Mouse (Mus musculus): ENCODE data around the gene Mcidas. TPM values are rescaled to one million over a fixed set of nuclear protein-coding genes. Genes with fewer than 3 reads are reported as not detected.

Mcidas gene
- not detected for polyA plus RNA-seq (2012; fragmentation: generic; extraction: Trizol)

DNA sequence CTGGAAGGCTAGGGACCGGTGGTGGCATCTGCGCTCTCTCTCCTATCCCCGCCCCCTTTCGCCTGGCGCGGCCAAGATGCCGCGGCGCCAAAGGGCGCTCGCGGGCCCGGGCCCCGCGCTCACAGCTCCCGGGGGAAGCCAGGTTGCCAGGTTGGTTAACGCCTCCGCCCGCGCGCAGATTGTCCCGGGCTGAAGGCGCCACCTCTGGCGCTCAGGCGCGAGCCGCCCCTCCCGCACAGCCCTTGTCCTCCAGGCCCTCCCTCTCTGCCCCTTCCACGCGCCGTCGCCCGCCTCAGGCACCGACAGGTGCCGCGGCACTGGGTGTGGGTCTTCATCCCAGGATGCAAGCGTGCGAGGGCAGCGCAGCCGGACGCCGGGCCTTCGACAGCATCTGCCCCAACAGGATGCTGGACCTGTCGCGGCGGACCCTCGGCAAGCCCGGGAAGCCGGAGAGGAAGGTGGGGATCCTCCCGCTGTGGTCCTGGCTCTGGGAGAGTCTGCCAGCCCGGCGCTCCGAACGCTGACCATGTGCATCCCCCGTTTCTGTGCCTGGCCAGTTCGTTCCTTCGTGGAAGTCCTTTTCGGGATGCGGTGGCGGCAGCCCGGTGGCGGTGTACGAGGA, at the start of gene Mcidas:
Gene Mcidas, plus strand, starts transcription at position 315 of the 622 bp plus-strand sequence.
- no peaks in the 10 kb centered on the region for H3K79me2 ChIP-seq (ENCODE audit: control insufficient read depth, insufficient read depth)
- no peak within 1 kb of the TSS for H3K4me3 ChIP-seq
- TF ChIP-seq POLR2A (IDR thresholded peaks at IDR 0.05; ENCODE audit: insufficient read length, low read depth) = no peak
- no peaks in the 10 kb centered on the region for H3K36me3 ChIP-seq (ENCODE audit: control insufficient read depth, insufficient read depth)
- H3K4me2 ChIP-seq (ENCODE audit: low read depth) = peak within 1 kb of the TSS; percentile 48
- H3ac ChIP-seq (ENCODE audit: control insufficient read depth, insufficient read length) = no peak within 1 kb of the TSS
- peaks cover 26% of the 10 kb centered on the region for H3K27me3 ChIP-seq (ENCODE audit: control insufficient read depth, insufficient read depth, insufficient read length)

GRCm38 (mm10) chr13:112945312-112945711, 48.3 kb upstream of the Mcidas start:
- H3K79me2 ChIP-seq (ENCODE audit: control insufficient read depth, insufficient read depth) = no peaks in the 10 kb centered on the region
- TF ChIP-seq POLR2AphosphoS2 (IDR thresholded peaks at IDR 0.05; ENCODE audit: insufficient read length, low read depth) (no peak), MAX (IDR thresholded peaks at IDR 0.05; ENCODE audit: low read depth) (no peak), USF1 (IDR thresholded peaks at IDR 0.05; ENCODE audit: low read depth) (no peak), SRF (IDR thresholded peaks at IDR 0.05; ENCODE audit: control insufficient read depth, insufficient read length, low read depth) (no peak), CEBPB (IDR thresholded peaks at IDR 0.05; ENCODE audit: insufficient read depth, poor library complexity, severe bottlenecking) (no peak), TCF3 (IDR thresholded peaks at IDR 0.05; ENCODE audit: insufficient read length, low read depth) (no peak), REST (IDR thresholded peaks at IDR 0.05; ENCODE audit: insufficient read depth, insufficient read length) (no peak), TCF12 (IDR thresholded peaks at IDR 0.05; ENCODE audit: insufficient read depth, poor library complexity, severe bottlenecking) (no peak), POLR2A (IDR thresholded peaks at IDR 0.05; ENCODE audit: insufficient read length, low read depth) (no peak), MYOG (IDR thresholded peaks at IDR 0.05; ENCODE audit: control insufficient read depth in 1 of 3, insufficient read depth in 1 of 3, insufficient read length in 2 of 3, low read depth in 2 of 3) (no peak), E2F4 (IDR thresholded peaks at IDR 0.05; ENCODE audit: insufficient read depth) (no peak), MYOD1 (IDR thresholded peaks at IDR 0.05; ENCODE audit: control insufficient read depth in 1 of 3, insufficient read length in 2 of 3, low read depth in 2 of 3) (no peak)
- no peak overlapping the region for H3K4me2 ChIP-seq (ENCODE audit: low read depth)
- no peak overlapping the region for H3K4me3 ChIP-seq
- H3K36me3 ChIP-seq (ENCODE audit: control insufficient read depth, insufficient read depth) = peaks cover 36% of the 10 kb centered on the region
- no peak overlapping the region for H3ac ChIP-seq (ENCODE audit: control insufficient read depth, insufficient read length)
- H3K27me3 ChIP-seq (ENCODE audit: control insufficient read depth, insufficient read depth, insufficient read length) = no peaks in the 10 kb centered on the region

DNA sequence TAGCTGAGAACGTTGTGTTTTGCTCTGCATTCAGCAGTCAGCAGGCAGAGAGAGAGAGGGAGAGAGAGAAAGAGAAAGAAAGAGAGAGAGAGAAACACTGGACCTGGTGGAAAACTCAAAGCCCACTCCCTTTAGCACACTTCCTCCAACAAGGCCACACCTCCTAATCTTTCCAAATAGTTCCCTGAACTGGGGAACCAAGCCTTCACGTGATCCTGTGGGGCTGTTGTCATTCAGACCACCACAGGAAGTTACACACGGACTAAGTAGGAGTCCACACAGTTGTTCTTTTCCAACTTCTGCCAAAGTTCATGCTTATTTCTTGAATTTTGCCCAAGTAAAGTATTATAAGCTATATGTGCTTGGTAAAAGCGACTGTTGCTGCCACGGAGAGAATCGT, 47.7 kb upstream of the Mcidas start:
- Histone ChIP-seq H3K4me2 (ENCODE audit: low read depth) (no peak overlapping the region), H3ac (ENCODE audit: control insufficient read depth, insufficient read length) (no peak overlapping the region)

GRCm38 (mm10) chr13:112954067-112954466, 39.6 kb upstream of the Mcidas start:
- Histone ChIP-seq H3K27me3 (ENCODE audit: control insufficient read depth, insufficient read depth, insufficient read length) (no peaks in the 10 kb centered on the region), H3ac (ENCODE audit: control insufficient read depth, insufficient read length) (no peak overlapping the region), H3K4me2 (ENCODE audit: low read depth) (no peak overlapping the region), H3K79me2 (ENCODE audit: control insufficient read depth, insufficient read depth) (no peaks in the 10 kb centered on the region), H3K4me3 (no peak overlapping the region), H3K36me3 (ENCODE audit: control insufficient read depth, insufficient read depth) (peaks cover 40% of the 10 kb centered on the region)
- TF ChIP-seq MAX (IDR thresholded peaks at IDR 0.05; ENCODE audit: low read depth) = no peak
- TF ChIP-seq TCF12 (IDR thresholded peaks at IDR 0.05; ENCODE audit: insufficient read depth, poor library complexity, severe bottlenecking) = no peak
- TF ChIP-seq CEBPB (IDR thresholded peaks at IDR 0.05; ENCODE audit: insufficient read depth, poor library complexity, severe bottlenecking) = no peak
- no peak for TF ChIP-seq USF1 (IDR thresholded peaks at IDR 0.05; ENCODE audit: low read depth)
- TF ChIP-seq REST (IDR thresholded peaks at IDR 0.05; ENCODE audit: insufficient read depth, insufficient read length) = no peak
- TF ChIP-seq SRF (IDR thresholded peaks at IDR 0.05; ENCODE audit: control insufficient read depth, insufficient read length, low read depth) = no peak
- no peak for TF ChIP-seq TCF3 (IDR thresholded peaks at IDR 0.05; ENCODE audit: insufficient read length, low read depth)
- TF ChIP-seq MYOG (IDR thresholded peaks at IDR 0.05; ENCODE audit: control insufficient read depth in 1 of 3, insufficient read depth in 1 of 3, insufficient read length in 2 of 3, low read depth in 2 of 3) = no peak
- TF ChIP-seq POLR2AphosphoS2 (IDR thresholded peaks at IDR 0.05; ENCODE audit: insufficient read length, low read depth) = no peak
- TF ChIP-seq MYOD1 (IDR thresholded peaks at IDR 0.05; ENCODE audit: control insufficient read depth in 1 of 3, insufficient read length in 2 of 3, low read depth in 2 of 3) = no peak

More for the DNA sequence above, 47.7 kb upstream of the Mcidas start:
- Histone ChIP-seq H3K36me3 (ENCODE audit: control insufficient read depth, insufficient read depth) (peaks cover 38% of the 10 kb centered on the region), H3K4me3 (no peak overlapping the region), H3K79me2 (ENCODE audit: control insufficient read depth, insufficient read depth) (no peaks in the 10 kb centered on the region), H3K27me3 (ENCODE audit: control insufficient read depth, insufficient read depth, insufficient read length) (no peaks in the 10 kb centered on the region)
- no peak for TF ChIP-seq MYOD1 (IDR thresholded peaks at IDR 0.05; ENCODE audit: control insufficient read depth in 1 of 3, insufficient read length in 2 of 3, low read depth in 2 of 3)
- no peak for TF ChIP-seq POLR2AphosphoS2 (IDR thresholded peaks at IDR 0.05; ENCODE audit: insufficient read length, low read depth)
- TF ChIP-seq MYOG (IDR thresholded peaks at IDR 0.05; ENCODE audit: control insufficient read depth in 1 of 3, insufficient read depth in 1 of 3, insufficient read length in 2 of 3, low read depth in 2 of 3) = no peak
- TF ChIP-seq TCF12 (IDR thresholded peaks at IDR 0.05; ENCODE audit: insufficient read depth, poor library complexity, severe bottlenecking) = no peak
- TF ChIP-seq CEBPB (IDR thresholded peaks at IDR 0.05; ENCODE audit: insufficient read depth, poor library complexity, severe bottlenecking) = no peak
- TF ChIP-seq POLR2A (IDR thresholded peaks at IDR 0.05; ENCODE audit: insufficient read length, low read depth) = no peak
- TF ChIP-seq MAX (IDR thresholded peaks at IDR 0.05; ENCODE audit: low read depth) = no peak
- no peak for TF ChIP-seq REST (IDR thresholded peaks at IDR 0.05; ENCODE audit: insufficient read depth, insufficient read length)
- TF ChIP-seq TCF3 (IDR thresholded peaks at IDR 0.05; ENCODE audit: insufficient read length, low read depth) = no peak
- TF ChIP-seq E2F4 (IDR thresholded peaks at IDR 0.05; ENCODE audit: insufficient read depth) = no peak

DNA sequence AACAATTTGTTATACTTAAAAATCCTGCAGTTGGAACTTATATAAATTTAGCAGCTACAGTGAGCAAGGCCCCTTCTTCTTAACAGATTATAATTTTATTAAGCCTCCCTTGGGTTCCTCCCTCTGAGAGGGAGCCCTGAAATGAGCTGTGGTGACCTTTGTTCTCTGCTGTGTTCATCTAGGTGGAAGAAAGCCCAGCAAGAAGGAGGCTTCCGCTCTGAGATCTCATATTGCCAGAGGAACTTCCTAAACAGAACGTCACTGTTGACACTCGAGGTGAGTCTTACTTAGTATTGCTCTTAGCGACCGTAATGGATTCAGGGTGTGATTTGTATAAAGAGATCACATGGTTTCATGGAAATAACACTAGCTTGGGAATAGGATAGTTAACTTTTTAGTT, 30.6 kb upstream of the Mcidas start:
- Histone ChIP-seq H3K36me3 (ENCODE audit: control insufficient read depth, insufficient read depth) (peaks cover 23% of the 10 kb centered on the region), H3K79me2 (ENCODE audit: control insufficient read depth, insufficient read depth) (no peaks in the 10 kb centered on the region), H3K27me3 (ENCODE audit: control insufficient read depth, insufficient read depth, insufficient read length) (no peaks in the 10 kb centered on the region), H3K4me2 (ENCODE audit: low read depth) (no peak overlapping the region), H3ac (ENCODE audit: control insufficient read depth, insufficient read length) (no peak overlapping the region), H3K4me3 (no peak overlapping the region)
- no peak for TF ChIP-seq MYOG (IDR thresholded peaks at IDR 0.05; ENCODE audit: control insufficient read depth in 1 of 3, insufficient read depth in 1 of 3, insufficient read length in 2 of 3, low read depth in 2 of 3)
- no peak for TF ChIP-seq POLR2A (IDR thresholded peaks at IDR 0.05; ENCODE audit: insufficient read length, low read depth)
- no peak for TF ChIP-seq CEBPB (IDR thresholded peaks at IDR 0.05; ENCODE audit: insufficient read depth, poor library complexity, severe bottlenecking)
- TF ChIP-seq USF1 (IDR thresholded peaks at IDR 0.05; ENCODE audit: low read depth) = no peak
- no peak for TF ChIP-seq E2F4 (IDR thresholded peaks at IDR 0.05; ENCODE audit: insufficient read depth)
- TF ChIP-seq REST (IDR thresholded peaks at IDR 0.05; ENCODE audit: insufficient read depth, insufficient read length) = no peak
- no peak for TF ChIP-seq MAX (IDR thresholded peaks at IDR 0.05; ENCODE audit: low read depth)
- TF ChIP-seq POLR2AphosphoS2 (IDR thresholded peaks at IDR 0.05; ENCODE audit: insufficient read length, low read depth) = no peak
- no peak for TF ChIP-seq TCF12 (IDR thresholded peaks at IDR 0.05; ENCODE audit: insufficient read depth, poor library complexity, severe bottlenecking)
- no peak for TF ChIP-seq TCF3 (IDR thresholded peaks at IDR 0.05; ENCODE audit: insufficient read length, low read depth)
- TF ChIP-seq SRF (IDR thresholded peaks at IDR 0.05; ENCODE audit: control insufficient read depth, insufficient read length, low read depth) = no peak

All from myocyte (in vitro differentiated cells).